Mouse (Mus musculus): ENCODE results near the gene Pmvk. TPM values are rescaled to one million over a fixed set of nuclear protein-coding genes. Genes with fewer than 3 reads are reported as not detected.

The Pmvk gene
- polyA plus RNA-seq, 1 experiment from 2014 or later = 84.4 TPM

DNA sequence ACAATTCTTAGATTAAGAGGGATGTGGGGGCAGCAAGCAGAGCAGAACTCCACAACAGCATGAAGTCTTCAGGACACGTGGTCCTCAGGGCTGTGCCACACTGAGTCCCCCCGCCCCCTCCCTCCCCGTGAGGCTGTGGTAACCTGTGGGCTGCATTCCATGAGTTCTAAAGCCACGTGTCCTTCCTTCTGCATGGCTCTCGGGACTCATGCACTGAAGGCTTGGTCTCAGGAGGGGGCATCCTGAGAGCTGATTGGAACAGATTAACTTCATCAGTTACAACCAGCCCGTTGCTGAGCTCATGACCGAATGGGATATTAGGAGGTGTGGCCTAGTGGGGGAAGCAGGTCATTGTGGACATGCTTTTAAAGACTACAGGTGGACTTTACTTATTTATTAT is 45.4 kb downstream of the Pmvk start:
- Histone ChIP-seq H3K4me1 (ENCODE audit: control insufficient read depth, insufficient read depth, low read length) (no peaks in the 10 kb centered on the region), H3K27me3 (replicated peaks; ENCODE audit: control insufficient read depth, insufficient read depth, low read length) (no peaks in the 10 kb centered on the region), H3K36me3 (ENCODE audit: control insufficient read depth, insufficient read depth, low read length) (no peaks in the 10 kb centered on the region), H3K9me3 (replicated peaks; ENCODE audit: control insufficient read depth, low read length) (no peaks in the 10 kb centered on the region), H3K27ac (ENCODE audit: low read depth, low read length) (no peak overlapping the region), H3K4me2 (ENCODE audit: low read length) (no peak overlapping the region), H3K4me3 (ENCODE audit: low read depth, low read length) (no peak overlapping the region), H3K9ac (ENCODE audit: low read length) (no peak overlapping the region)
- 38% methylated on average over 7 of the region's 7 CpGs for WGBS
- DNase-seq (ENCODE audit: low spot score) (no peak), ATAC-seq (no peak)

DNA sequence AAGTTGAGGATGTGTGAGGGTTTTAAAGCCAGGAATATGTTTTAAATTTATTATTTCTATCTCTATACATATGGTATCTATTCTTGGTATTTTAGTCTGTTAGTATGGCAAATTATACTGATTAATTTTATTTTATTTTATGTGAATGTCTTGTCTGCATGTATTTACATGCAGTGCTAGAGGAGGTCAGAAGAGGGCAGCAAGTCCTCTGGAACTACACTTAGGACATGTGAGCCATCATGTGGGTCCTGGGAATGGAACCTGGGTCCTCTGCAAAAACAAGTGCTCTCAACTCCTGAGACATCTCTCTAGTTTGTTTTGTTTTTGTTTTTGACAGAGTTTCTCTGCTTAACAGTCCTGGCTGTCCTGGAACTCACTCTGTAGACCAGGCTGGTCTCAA is 47.1 kb downstream of the Pmvk start:
- no peak overlapping the region for H3K4me3 ChIP-seq (ENCODE audit: low read depth, low read length)
- ATAC-seq = no peak

GRCm38 (mm10) chr3:89502551-89502950 is 48.2 kb downstream of the Pmvk start:
- DNase-seq (ENCODE audit: low spot score) = no peak
- H3K36me3 ChIP-seq (ENCODE audit: control insufficient read depth, insufficient read depth, low read length) = no peaks in the 10 kb centered on the region
- H3K4me2 ChIP-seq (ENCODE audit: low read length) = no peak overlapping the region
- H3K4me3 ChIP-seq (ENCODE audit: low read depth, low read length) = no peak overlapping the region
- no peak overlapping the region for H3K27ac ChIP-seq (ENCODE audit: low read depth, low read length)
- no peaks in the 10 kb centered on the region for H3K9me3 ChIP-seq (replicated peaks; ENCODE audit: control insufficient read depth, low read length)
- no peaks in the 10 kb centered on the region for H3K27me3 ChIP-seq (replicated peaks; ENCODE audit: control insufficient read depth, insufficient read depth, low read length)
- no peaks in the 10 kb centered on the region for H3K4me1 ChIP-seq (ENCODE audit: control insufficient read depth, insufficient read depth, low read length)
- H3K9ac ChIP-seq (ENCODE audit: low read length) = no peak overlapping the region
- WGBS = 85% methylated on average over 7 of the region's 7 CpGs
- no peak for ATAC-seq

More for the DNA sequence above, 47.1 kb downstream of the Pmvk start:
- H3K4me1 ChIP-seq (ENCODE audit: control insufficient read depth, insufficient read depth, low read length) = no peaks in the 10 kb centered on the region
- no peaks in the 10 kb centered on the region for H3K36me3 ChIP-seq (ENCODE audit: control insufficient read depth, insufficient read depth, low read length)
- DNase-seq (ENCODE audit: low spot score) = no peak
- H3K27me3 ChIP-seq (replicated peaks; ENCODE audit: control insufficient read depth, insufficient read depth, low read length) = no peaks in the 10 kb centered on the region
- H3K27ac ChIP-seq (ENCODE audit: low read depth, low read length) = no peak overlapping the region
- H3K9me3 ChIP-seq (replicated peaks; ENCODE audit: control insufficient read depth, low read length) = no peaks in the 10 kb centered on the region
- H3K4me2 ChIP-seq (ENCODE audit: low read length) = no peak overlapping the region
- no peak overlapping the region for H3K9ac ChIP-seq (ENCODE audit: low read length)

DNA sequence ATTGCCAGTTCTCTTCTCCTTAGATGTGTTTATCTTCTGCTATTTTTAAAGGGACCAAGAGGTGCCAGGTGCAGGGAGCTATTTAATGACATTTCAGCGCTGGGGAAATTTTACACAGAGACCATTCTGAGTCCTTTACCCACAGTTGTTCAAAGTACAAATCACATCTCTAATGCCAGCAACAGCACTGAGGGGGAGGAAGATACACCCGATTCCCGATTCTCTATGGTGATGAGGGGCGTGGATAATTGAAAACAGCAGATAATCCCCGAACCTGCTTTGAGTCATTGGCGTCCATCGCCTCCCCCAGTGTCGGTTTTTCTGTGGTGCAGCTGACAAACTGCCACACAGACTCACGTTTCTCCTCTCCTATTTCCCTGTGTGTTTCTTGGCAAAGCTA is 53.7 kb downstream of the Pmvk start:
- no peak overlapping the region for H3K27ac ChIP-seq (ENCODE audit: low read depth, low read length)
- WGBS = 33% methylated on average over 9 of the region's 9 CpGs

DNA sequence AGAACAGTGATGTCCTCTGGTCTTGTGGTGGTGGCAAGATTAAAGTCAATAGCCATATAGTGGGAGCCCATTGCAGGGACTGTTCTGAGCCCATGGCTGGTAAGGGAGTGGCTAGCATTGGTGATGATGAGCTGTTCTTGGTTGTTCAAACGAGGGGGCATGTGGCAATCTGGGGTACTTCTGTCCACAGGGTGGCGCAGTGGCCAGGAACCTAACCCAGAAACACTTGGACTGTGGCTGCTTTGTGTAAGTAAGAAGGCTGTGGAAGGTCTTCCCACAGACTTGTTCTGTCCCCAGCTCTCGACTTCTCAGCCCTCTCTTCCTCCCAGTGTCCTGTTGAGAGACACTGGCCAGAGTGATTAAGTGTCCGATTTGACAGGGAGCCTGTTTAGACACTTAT is 56.6 kb downstream of the Pmvk start:
- Histone ChIP-seq H3K9ac (ENCODE audit: low read length) (peak overlapping the region; percentile 17; the same call in 1 of the 2 replicates), H3K4me3 (ENCODE audit: low read depth, low read length) (no peak overlapping the region), H3K9me3 (replicated peaks; ENCODE audit: control insufficient read depth, low read length) (no peaks in the 10 kb centered on the region), H3K27ac (ENCODE audit: low read depth, low read length) (no peak overlapping the region), H3K27me3 (replicated peaks; ENCODE audit: control insufficient read depth, insufficient read depth, low read length) (0 out of 2 replicates have a peak, but pooled peaks cover 3% of the 10 kb centered on the region), H3K36me3 (ENCODE audit: control insufficient read depth, insufficient read depth, low read length) (no peaks in the 10 kb centered on the region), H3K4me2 (ENCODE audit: low read length) (peak overlapping the region; percentile 26), H3K4me1 (ENCODE audit: control insufficient read depth, insufficient read depth, low read length) (no peaks in the 10 kb centered on the region)
- ATAC-seq = peak; percentile 84
- peak; percentile 78 for DNase-seq (ENCODE audit: low spot score)
- 22% methylated on average over 4 of the region's 4 CpGs for WGBS

More for the DNA sequence above, 53.7 kb downstream of the Pmvk start:
- ATAC-seq (no peak), DNase-seq (ENCODE audit: low spot score) (no peak)
- H3K36me3 ChIP-seq (ENCODE audit: control insufficient read depth, insufficient read depth, low read length) = no peaks in the 10 kb centered on the region
- H3K4me2 ChIP-seq (ENCODE audit: low read length) = no peak overlapping the region
- H3K9ac ChIP-seq (ENCODE audit: low read length) = no peak overlapping the region
- H3K27me3 ChIP-seq (replicated peaks; ENCODE audit: control insufficient read depth, insufficient read depth, low read length) = 0 out of 2 replicates have a peak, but pooled peaks cover 3% of the 10 kb centered on the region
- no peak overlapping the region for H3K4me3 ChIP-seq (ENCODE audit: low read depth, low read length)
- no peaks in the 10 kb centered on the region for H3K9me3 ChIP-seq (replicated peaks; ENCODE audit: control insufficient read depth, low read length)
- no peaks in the 10 kb centered on the region for H3K4me1 ChIP-seq (ENCODE audit: control insufficient read depth, insufficient read depth, low read length)

GRCm38 (mm10) chr3:89511400-89511799 is 57.1 kb downstream of the Pmvk start:
- Histone ChIP-seq H3K4me2 (ENCODE audit: low read length) (peak overlapping the region; percentile 26), H3K36me3 (ENCODE audit: control insufficient read depth, insufficient read depth, low read length) (no peaks in the 10 kb centered on the region), H3K27me3 (replicated peaks; ENCODE audit: control insufficient read depth, insufficient read depth, low read length) (0 out of 2 replicates have a peak, but pooled peaks cover 3% of the 10 kb centered on the region), H3K9me3 (replicated peaks; ENCODE audit: control insufficient read depth, low read length) (peaks cover 3% of the 10 kb centered on the region; the same call in 1 of the 2 replicates), H3K9ac (ENCODE audit: low read length) (peak overlapping the region; percentile 17; the same call in 1 of the 2 replicates), H3K4me1 (ENCODE audit: control insufficient read depth, insufficient read depth, low read length) (no peaks in the 10 kb centered on the region), H3K27ac (ENCODE audit: low read depth, low read length) (no peak overlapping the region), H3K4me3 (ENCODE audit: low read depth, low read length) (no peak overlapping the region)
- DNase-seq (ENCODE audit: low spot score) (peak; percentile 52), ATAC-seq (peak; percentile 78)
- 6% methylated on average over 15 of the region's 15 CpGs for WGBS

DNA sequence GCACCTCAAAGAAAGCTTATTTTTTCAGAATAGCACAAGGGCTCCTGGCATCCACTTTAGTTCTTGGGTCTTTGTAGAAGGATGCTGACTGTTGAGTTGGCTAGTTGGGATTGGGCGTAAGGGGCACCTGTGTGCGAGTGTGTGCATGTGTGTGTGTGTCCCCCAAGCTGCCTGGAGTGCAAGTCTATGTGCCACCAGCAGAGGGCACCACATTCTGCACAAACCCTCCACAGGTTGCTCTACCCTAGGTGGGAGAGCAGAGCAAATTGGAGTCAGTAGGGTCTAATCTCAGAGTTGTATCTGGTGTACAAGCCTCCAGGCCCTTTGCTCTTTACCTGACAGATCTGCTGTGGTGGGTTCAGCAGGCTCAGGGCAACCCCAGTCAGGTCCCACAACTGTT is 57.9 kb downstream of the Pmvk start:
- H3K27ac ChIP-seq (ENCODE audit: low read depth, low read length) = no peak overlapping the region
- peak; percentile 30 for DNase-seq (ENCODE audit: low spot score)
- ATAC-seq = no peak
- no peak overlapping the region for H3K4me2 ChIP-seq (ENCODE audit: low read length)
- H3K27me3 ChIP-seq (replicated peaks; ENCODE audit: control insufficient read depth, insufficient read depth, low read length) = 0 out of 2 replicates have a peak, but pooled peaks cover 3% of the 10 kb centered on the region
- no peaks in the 10 kb centered on the region for H3K4me1 ChIP-seq (ENCODE audit: control insufficient read depth, insufficient read depth, low read length)
- H3K9ac ChIP-seq (ENCODE audit: low read length) = no peak overlapping the region
- H3K4me3 ChIP-seq (ENCODE audit: low read depth, low read length) = no peak overlapping the region
- peaks cover 6% of the 10 kb centered on the region; the same call in 1 of the 2 replicates for H3K9me3 ChIP-seq (replicated peaks; ENCODE audit: control insufficient read depth, low read length)
- H3K36me3 ChIP-seq (ENCODE audit: control insufficient read depth, insufficient read depth, low read length) = no peaks in the 10 kb centered on the region
- 83% methylated on average over 2 of the region's 2 CpGs for WGBS

DNA sequence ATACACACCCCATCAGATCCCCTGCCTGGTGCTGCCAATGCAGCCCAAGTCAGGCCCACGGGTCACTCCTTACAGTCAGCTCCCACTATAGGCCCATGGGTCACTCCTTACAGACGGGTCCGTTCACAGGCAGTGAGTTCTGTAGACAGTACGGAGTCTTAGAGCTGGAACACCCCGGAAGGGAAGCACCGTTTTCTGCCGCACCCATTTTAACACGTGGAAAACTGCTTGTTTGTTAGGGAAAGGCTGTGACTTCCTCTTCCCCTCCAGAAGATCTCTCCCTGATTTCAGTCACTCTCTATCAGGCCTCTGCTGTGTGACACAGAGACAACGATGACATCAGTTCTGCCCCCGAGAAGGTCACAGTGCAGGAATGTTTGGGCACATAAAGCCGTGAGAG is 61.1 kb downstream of the Pmvk start:
- no peak overlapping the region for H3K9ac ChIP-seq (ENCODE audit: low read length)
- DNase-seq (ENCODE audit: low spot score) = no peak
- H3K4me2 ChIP-seq (ENCODE audit: low read length) = no peak overlapping the region
- no peak for ATAC-seq
- H3K9me3 ChIP-seq (replicated peaks; ENCODE audit: control insufficient read depth, low read length) = peaks cover 6% of the 10 kb centered on the region; the same call in 1 of the 2 replicates
- no peak overlapping the region for H3K4me3 ChIP-seq (ENCODE audit: low read depth, low read length)
- no peaks in the 10 kb centered on the region for H3K36me3 ChIP-seq (ENCODE audit: control insufficient read depth, insufficient read depth, low read length)
- H3K27me3 ChIP-seq (replicated peaks; ENCODE audit: control insufficient read depth, insufficient read depth, low read length) = no peaks in the 10 kb centered on the region
- H3K4me1 ChIP-seq (ENCODE audit: control insufficient read depth, insufficient read depth, low read length) = no peaks in the 10 kb centered on the region; the same call in 1 of the 2 replicates
- H3K27ac ChIP-seq (ENCODE audit: low read depth, low read length) = no peak overlapping the region
- 80% methylated on average over 11 of the region's 11 CpGs for WGBS

DNA sequence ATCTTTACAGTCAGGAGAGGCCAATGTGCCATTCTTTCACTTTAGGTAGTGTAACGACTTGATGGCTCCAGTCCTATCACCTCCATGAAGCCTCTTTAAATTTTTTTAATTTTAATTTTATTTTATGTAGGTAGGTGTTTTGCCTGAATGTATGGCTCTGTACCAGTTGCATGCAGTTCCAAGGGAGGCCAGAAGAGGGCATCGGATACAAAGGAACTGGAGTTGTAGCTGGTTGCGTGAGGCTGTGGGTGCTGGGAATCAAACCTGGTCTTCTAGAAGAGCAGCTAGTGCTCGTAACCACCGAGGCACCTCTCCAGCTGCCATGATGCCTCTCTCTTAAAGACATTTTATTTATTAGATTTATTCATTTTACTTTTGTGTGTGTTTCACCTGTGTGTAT is 62.0 kb downstream of the Pmvk start:
- Histone ChIP-seq H3K9me3 (replicated peaks; ENCODE audit: control insufficient read depth, low read length) (peaks cover 6% of the 10 kb centered on the region; the same call in 1 of the 2 replicates), H3K27ac (ENCODE audit: low read depth, low read length) (no peak overlapping the region), H3K4me1 (ENCODE audit: control insufficient read depth, insufficient read depth, low read length) (peaks cover 7% of the 10 kb centered on the region), H3K4me3 (ENCODE audit: low read depth, low read length) (no peak overlapping the region), H3K9ac (ENCODE audit: low read length) (no peak overlapping the region), H3K27me3 (replicated peaks; ENCODE audit: control insufficient read depth, insufficient read depth, low read length) (no peaks in the 10 kb centered on the region), H3K4me2 (ENCODE audit: low read length) (no peak overlapping the region), H3K36me3 (ENCODE audit: control insufficient read depth, insufficient read depth, low read length) (no peaks in the 10 kb centered on the region)
- ATAC-seq (no peak), DNase-seq (ENCODE audit: low spot score) (no peak)
- WGBS = 94% methylated on average over 5 of the region's 5 CpGs
